Mouse (Mus musculus): ENCODE measurements around the gene Pidd1. TPM values are rescaled to one million over a fixed set of nuclear protein-coding genes. Genes with fewer than 3 reads are reported as not detected.
"Not testable (repeated sequence)": the region's sequence is repeated elsewhere in the genome, so short reads cannot be mapped to it uniquely, and the experiment has no call there.

Gene Pidd1
- total RNA-seq, 2 experiments from 2014 or later, result 0.21 to 0.42 TPM

DNA sequence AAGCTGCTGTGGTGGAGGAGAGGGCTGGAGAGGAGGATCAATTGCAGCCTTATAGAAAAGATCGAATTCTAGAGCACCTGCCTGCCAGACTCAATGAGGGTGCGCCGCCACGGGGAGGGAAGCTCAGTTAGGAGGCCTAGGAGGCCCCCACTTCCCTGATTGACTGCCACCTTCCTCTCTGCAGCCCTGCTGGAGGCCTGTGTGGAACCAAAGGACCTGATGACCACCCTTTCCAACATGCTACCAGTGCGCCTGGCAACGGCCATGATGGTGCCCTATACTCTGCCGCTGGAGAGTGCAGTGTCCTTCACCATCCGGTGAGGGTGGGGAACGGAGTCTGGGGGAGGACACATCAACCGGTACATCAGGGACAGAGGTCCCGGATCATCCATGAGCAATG is 14.8 kb upstream of the Pidd1 start:
- no peak for DNase-seq

DNA sequence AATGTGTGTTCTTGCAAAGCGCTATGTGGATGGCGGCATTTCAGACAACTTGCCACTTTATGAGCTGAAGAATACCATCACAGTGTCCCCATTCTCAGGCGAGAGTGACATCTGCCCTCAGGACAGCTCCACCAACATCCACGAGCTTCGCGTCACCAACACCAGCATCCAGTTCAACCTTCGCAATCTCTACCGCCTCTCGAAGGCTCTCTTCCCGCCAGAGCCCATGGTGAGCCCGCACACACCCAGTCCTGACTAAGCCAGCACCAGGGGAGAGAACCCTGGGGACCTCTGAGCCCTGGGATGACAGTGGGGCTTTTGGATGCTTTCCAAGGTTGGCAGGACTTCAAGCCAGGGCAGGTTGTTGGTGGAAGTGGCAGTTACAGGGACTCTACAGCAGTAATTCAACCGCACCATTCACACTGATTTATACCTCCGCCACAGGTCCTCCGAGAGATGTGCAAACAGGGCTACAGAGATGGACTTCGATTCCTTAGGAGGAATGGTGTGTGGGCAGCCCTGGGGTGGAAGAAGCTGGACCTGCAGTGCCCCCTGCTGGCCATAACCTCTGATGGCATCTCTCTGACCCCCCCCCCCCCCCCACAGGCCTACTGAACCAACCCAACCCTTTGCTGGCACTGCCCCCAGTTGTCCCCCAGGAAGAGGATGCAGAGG is 14.3 kb upstream of the Pidd1 start:
- DNase-seq, result peak; percentile 65 to 76

DNA sequence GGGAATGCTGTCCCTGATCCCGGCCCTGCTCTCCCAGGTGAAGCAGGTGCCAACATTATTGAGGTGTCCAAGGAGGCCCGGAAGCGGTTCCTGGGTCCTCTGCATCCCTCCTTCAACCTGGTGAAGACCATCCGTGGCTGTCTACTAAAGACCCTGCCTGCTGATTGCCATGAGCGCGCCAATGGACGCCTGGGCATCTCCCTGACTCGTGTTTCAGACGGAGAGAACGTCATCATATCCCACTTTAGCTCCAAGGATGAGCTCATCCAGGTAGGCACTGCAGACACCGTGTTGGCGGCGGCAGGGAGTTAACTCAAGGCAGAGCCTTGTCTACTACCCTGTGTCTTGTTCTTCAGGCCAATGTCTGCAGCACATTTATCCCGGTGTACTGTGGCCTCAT is 13.4 kb upstream of the Pidd1 start:
- peak in 1 of 2 experiments; percentile 37 for DNase-seq

DNA sequence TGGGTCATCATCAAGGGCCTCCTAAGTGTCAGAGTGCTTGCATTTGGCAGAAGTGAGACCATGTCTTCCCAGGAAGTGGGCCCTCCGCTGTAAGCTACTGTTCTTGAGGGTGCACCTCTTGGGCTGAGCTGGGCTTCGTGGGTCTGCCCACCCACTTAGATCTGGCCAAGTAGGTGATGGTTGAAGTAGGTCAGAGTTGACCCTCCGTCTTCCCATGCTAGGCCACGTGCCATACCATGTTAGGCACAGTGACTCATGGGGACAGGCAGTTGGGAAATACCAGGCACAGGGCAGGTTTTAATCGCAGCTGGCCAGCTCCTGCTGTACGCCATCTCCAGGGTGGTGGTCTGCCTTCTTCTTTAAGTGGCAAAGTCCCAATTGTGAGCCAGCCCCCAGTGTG is 12.9 kb upstream of the Pidd1 start:
- DNase-seq, result peak; percentile 74 to 79

DNA sequence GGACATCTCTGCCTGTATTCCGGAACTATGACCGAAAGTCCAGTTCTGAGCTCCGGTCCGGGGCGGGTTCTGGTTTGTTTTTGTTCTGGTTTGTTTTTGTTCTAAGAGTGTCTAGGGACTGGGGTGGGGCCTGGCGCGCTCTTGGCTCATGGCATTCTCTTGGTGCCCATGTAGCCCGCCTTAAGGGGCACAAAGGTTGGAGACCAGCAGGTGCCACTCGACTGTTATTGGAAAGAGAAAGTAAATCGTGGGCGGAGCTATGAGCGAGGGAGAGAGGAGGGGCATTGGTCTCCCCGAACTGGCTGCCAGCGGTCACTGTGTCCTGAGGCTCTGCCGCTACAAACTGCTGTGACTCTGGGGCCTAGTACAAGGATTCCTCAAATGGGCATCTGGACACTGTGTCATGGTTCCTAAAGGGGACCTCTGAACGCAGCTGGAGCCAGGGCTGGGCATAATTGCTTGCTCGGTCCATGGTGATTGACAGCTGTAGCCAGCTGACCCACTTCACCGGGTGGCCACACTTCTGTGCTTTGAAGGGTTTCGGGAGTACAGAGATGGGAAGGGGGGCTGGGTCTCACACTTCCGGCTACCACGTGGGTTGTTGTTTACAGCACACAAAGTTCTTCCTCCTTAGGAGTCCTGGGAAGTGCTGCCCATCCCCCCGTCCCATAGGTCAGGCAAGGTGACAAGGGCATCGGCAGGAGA is 11.9 kb upstream of the Pidd1 start:
- peak; percentile 93 for DNase-seq

DNA sequence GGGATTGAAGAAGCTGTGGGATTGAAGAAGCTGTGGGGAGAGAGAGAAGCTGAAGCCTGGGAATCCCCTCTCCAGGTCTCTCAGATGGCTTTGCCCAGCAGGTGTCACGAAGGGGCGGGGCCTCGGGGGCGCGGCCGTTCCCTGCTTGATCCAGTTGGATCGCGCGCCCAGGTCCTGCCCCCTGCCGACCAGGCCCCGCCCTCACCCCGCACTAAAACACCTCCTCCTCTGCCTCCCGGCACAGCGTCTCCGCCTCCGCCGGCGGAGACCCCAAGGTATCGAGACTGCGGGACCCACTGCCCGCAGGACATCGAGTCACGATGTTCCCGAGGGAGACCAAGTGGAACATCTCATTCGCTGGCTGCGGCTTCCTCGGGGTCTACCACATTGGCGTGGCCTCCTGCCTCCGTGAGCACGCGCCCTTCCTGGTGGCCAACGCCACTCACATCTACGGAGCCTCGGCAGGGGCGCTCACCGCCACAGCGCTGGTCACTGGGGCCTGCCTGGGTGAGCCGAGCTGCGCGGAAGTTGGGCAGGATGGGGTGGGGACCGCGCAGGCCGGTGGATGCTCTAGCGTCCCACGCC is 11.2 kb upstream of the Pidd1 start, which contains the start of gene Pnpla2:
Gene Pnpla2 (plus strand): TSS at position 232 of the 585 bp plus-strand sequence.
- peak; percentile 96 to 97 for DNase-seq

DNA sequence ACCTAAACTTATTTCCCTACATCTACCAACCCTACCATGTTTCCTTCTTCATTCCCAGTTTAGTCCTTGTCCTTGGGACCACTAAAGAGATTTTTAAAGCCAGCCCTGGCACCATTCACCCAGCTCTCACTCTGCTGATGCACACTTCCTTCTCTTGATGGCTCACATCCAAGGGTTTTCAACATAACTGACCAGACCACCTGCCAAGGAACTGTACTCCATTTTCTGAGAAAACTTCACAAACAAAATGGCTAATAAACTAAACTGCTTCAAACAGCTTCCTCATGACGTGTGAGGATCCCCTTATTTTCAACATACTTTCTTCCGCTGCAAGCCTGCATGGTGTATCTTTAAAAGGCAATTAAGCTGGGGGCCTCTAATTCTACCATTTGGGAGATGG is 9.8 kb upstream of the Pidd1 start:
- no peak for DNase-seq

DNA sequence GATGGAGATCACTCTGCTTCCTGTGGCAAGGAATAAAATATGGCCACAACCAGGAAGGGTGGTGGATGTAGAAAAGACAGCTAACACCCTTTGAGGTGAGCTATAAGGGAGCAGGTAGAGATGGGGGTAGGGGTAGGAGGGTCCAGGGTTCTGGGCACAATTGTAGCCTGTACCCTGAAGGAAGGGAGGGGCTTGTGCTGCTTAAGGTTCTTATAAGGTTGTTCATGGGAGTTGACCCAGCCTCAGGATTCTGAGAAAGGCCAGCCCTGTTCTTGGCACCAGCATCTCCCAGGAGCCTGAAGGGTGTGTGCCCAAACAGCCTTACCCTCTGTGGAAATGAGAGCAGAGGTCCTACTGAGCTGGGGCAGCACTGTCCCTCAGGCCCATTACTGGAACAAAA is 8.1 kb upstream of the Pidd1 start:
- peak in 1 of 2 experiments; percentile 21 for DNase-seq

DNA sequence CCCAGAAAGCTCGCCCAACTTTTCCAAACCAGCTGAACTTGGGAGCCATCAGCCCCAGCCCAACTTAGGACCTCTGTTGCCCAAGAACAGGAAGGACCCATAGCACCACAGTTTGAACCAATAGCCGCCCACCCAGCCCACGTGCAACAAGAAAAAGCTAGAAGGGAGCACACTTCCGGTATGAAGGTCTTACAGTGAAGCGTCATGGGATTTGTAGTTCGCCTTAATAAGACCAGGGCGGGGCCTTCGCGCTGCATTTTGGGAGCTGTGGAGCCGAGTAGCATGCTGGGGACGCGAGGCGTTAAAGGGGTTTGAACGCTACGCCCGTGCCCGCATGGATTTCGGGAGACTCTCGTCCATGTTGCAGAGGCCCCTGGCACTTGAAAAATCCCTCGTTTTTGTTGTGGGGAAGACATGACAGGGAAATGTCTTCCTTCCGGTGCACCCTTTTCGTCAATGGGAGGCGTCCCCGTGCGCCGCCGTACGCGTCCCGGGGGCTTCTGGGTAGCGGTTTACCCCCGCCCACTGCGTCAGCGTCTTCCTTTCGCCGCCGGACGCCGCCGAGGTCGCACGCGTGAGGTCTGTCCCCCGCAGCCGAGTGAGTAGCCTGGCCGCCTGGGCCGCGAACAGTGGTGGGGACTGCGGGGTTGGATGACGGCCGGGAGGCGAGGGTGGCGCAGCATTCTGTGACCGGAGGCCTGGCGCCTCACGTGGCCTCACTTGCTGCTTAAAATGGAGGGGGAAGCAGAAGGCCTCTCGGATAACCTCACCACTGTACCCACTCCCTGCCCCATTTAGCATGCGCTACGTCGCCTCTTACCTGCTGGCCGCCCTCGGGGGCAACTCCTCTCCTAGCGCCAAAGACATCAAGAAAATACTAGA is 3.5 kb upstream of the Pidd1 start, which contains the start of gene Rplp2:
Gene Rplp2 (plus strand): TSS at position 261 of the 882 bp plus-strand sequence.
- peak; percentile 96 for DNase-seq

DNA sequence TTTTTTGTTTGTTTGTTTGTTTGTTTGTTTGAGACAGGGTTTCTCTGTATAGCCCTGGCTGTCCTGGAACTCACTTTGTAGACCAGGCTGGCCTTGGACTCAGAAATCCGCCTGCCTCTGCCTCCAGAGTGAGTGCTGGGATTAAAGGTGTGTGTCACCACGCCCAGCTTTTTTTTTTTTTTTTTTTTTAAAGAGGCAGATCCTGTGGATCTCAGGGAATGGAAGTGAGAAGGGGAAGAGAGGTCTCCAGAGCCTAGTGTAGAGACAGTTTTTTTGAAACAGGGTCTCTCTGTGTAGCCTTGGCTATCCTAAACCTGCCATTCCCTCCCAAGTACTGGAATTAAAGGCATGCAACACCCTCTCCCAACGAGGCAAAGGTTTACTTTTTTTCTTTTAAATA is 2.5 kb upstream of the Pidd1 start:
- not testable (repeated sequence) for DNase-seq

DNA sequence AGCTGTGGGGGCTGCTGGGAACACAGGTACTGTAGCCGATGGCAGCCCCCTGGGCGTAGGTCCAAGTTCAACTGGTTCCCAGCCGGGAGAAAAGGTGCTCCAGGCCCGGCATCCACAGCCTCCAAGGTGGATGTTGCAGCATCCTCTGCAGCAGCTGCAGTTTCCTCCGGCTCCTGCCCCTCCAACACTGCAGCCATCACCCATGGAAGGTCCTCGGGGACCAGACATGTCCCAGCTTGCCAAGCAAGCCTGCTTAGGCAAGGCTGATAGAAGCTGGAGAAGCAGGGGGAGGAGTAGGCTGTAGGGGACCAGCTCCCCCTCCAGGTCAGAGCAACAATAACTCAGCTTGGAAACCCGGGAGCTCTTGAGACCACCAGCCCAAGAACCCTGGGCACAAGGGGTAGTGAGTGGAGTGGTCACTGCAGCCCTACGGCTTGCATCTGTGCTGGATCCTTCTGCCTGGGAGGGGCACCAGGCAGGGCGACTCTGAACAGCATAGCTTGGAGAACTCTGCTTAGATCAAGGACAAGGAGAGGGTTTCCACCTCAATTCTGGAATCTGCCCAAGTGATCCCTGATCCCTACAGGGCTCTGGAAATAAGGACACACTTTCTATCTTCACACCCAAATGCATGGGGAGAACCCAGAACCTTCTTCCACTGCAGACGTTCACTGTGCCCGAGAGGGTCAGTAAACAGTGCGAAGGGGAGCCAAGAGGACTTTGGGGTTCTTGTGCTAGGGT is 574 bp downstream of the Pidd1 start:
- no peak for DNase-seq

DNA sequence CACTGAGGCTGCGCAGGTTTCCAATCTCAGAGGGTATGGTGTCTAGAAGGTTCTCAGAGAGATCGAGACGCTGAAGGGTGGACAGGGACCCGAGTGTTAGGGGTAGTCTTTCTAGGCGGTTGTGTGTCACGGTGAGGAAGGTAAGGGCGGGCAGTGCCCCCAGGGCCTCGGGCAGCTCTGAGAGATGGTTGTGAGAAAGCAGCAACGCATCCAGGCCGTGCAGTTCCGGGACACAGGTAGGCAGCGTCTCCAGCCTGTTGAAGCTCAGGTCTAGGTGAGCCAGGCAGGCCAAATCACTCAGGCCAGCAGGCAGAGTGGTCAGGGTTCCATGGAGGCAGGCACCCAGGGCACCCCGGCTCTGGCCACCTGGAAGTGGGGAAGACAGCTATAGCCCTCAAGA is 1.6 kb downstream of the Pidd1 start:
- DNase-seq, result no peak

DNA sequence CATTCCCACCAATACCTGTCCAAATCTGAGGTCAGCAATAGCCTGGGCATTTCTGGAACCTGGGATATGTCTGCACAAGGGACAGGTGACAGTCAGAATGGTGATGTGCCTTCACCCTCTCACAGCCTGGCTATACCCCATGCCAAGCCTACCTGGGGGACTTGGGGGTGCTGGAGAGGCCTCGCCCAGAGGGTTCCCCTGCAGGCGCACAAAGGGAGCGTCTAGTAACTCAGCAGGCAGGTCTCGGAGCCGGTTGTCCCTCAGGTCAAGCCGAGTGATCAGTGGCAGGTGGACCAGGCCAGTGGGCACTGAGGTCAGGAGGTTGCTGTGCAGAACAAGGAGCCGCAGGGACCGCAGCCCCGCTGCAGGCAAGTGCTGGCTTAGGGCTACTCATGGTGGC is 2.4 kb downstream of the Pidd1 start:
- DNase-seq, result no peak

DNA sequence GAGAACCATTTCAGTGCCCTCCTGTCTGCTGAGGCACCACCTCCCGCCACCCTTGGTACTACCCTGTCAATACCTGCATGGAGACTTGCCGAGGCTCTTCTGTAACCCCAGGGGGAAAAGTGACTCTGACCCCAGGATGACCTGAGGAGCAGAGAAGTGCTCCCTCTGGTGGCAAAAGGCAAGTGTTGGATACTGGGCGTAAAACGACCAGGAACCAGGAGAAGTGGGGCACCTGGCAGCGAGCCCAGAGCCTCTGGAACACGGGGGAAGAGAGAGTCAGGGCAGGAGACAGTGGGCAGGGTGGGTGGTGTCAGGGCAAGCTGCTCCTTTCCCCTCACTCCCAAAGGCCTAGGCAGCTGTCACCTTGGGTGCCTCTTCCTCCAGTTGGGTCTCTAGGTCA is 3.2 kb downstream of the Pidd1 start:
- DNase-seq, result peak; percentile 48 to 63

DNA sequence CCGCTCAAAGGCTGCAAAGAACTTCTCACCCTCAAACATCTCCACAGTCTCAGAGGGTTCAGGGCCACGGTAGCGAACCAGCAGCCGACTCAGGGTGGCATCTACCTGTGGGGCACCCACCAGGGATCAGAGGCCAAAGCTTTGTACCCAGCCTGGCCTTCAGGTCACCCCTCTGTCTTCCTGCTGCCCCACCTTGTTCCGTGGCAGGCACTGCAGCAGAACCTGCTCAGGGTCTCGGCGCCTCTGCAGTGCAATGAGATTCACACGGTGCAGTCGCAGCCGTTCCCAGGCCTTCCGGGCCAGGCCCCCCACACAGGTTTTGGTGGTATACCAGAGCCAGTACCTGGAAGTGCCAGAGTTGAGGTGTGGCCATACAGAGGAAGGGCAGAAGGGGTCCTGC is 4.0 kb downstream of the Pidd1 start:
- no peak for DNase-seq

DNA sequence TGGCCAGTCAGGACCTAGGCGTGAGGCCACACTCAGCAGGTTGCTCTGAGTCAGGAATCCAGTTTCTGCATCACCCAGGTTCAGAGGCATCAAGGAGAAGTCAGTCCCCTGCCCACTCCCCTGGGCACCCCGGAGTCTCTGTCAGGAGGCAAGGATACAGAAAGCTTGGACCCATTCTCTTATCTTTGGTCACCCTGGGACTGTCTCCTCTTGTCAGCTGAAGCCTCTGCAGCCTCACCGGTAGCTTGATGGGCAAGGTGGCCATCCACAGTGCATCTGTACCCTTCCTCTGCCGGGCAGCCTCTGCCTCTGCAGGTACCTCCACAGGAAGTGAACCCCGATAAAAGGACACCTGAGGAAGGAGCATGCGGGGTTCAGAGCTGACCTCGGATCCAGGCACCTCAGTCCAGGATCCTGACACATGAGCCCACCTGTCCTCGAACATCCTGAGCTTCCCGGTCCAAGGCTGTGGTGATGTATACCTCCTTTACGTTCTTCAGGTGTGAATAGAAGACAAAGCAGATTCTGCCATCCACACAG is 4.6 kb downstream of the Pidd1 start:
- DNase-seq, result no peak

DNA sequence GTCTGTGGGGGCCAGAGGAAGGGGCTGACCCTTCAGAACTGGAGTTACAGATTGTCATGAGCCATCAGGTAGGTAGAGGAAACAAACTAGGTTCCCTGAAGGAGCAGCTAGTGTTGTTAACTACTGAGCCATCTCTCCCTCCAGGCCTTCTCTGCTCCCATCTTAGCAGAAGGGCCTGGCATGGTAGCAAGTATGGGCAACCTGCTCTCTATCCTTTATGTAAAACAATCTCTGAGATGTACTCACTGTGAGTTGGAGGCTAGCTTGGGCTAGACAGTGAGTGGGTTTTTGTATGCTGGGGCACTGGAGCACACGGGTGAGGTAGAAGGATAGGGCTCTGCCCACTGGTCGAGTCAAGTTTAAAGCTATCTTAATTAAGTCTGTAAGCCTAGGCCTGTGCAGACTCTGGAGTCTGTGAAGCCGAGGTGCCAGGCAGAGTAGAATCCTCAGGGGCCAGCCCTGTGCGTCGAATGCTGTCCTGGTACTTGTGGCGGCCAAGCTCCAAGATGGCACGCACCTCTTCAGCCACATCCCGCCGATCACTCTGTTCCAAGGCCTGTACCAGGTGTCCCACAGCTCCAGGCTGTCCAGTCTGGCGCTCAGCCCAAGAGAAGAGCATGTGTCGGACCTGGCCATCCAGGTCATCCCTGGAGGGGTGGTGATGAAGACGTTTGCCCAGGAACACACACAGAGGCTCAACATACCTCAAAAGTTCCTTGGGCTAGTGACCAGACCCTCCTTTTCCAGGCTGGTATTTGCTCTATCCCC is 5.4 kb downstream of the Pidd1 start:
- DNase-seq, result no peak

DNA sequence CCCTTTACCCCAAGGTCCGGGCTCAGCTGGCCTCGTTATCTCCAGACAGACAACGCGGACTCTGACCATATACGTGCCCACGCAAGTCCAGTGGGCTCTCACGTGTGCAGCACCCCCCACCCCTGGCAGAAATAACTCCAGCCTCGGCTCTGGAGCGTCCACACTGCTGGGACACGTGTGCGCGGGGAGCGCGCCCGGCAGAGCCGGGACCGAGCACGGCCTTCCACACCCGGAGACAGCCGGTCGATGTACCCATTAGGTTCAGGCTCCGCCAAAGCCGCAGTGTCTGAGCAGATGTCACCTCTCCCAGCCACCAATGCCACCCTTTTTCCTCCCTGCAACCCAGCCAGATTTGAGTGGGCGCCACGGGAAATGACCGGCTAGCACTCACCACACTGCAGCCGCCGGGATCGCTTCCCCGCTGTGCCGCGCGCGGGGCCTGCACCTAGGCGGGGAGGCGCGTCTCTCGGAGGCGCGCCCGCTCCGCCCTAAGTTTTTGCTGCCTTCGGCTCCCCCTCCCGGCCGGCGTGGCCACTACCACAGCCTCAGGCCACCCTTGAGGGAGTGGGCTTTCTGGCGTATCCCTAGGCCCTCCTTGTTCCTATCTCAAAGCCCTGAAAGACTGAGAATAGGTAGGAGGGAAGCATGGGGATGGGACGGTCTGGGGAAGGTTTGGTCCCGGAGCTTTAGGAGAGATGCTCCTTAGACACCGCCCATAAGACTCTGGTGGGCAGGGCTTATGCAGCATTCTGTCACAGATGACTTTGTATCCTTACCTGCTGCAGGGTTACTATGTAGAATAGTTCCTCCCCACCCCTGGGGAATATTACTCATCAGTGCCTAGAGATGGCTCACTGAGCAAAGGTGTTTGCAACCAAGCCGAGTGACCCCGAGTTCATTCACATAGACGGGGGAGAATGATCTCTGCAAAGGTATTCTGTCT is 6.4 kb downstream of the Pidd1 start, which contains the start of gene Slc25a22:
Gene Slc25a22 (minus strand): TSS at position 715 of the 943 bp plus-strand sequence.
- DNase-seq, result peak; percentile 86 to 91

DNA sequence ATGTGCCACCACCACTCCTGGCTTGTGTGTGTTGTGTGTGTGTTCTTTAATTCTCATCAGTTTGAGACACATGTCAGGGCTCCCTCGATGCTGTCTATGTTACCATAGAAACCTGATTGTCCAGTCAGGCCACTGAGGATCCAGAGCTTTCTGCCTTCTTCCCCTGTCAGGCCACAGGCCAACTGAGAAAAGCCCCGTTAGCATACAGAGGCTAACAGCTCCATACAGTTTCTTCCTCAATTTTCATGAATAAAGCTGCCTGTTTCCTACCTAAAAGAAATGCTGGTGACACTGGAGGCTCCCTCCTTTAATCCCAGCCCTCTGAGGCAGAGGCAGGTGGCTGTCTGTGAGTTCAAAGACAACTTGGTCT is 7.3 kb downstream of the Pidd1 start:
- no peak for DNase-seq

All from heart, adult 18-20 months (tissue).